Comparison of ENCODE assay signal across 17 mouse cellular contexts in genomic region chr6:22122693-22123092, GRCm38 (mm10).
"Had no signal": no experiment of that assay in that cellular context is flagged by ENCODE, and none has a peak within 500 bp of the region (broad histone marks: within the 10 kb centered on the region; RNA-seq: fewer than 3 reads in every experiment).

No protein-coding gene starts in this region.

- ATAC-seq: intestine, postnatal 0 days had no signal

- H3K4me3 ChIP-seq: gastrocnemius, adult 2 months; heart, embryonic 10.5 days; heart, embryonic 12.5 days; hindbrain, embryonic 10.5 days; hindbrain, embryonic 12.5 days; intestine, embryonic 15.5 days; layer of hippocampus, adult 2 months; left cerebral cortex, adult 2 months; limb, embryonic 10.5 days; limb, embryonic 12.5 days; liver, embryonic 13.5 days had no signal

- H3K4me2 ChIP-seq: heart, embryonic 12.5 days; hindbrain, embryonic 12.5 days; intestine, embryonic 15.5 days; limb, embryonic 12.5 days; liver, embryonic 11.5 days; liver, embryonic 13.5 days had no signal

- DNase-seq: gastrocnemius, adult 2 months; gastrocnemius, postnatal 10 days; gastrocnemius, postnatal 25 days; liver; liver, embryonic 13.5 days had no signal

- H3K36me3 ChIP-seq: heart, embryonic 10.5 days; heart, embryonic 12.5 days; hindbrain, embryonic 10.5 days; hindbrain, embryonic 12.5 days; intestine, embryonic 15.5 days; liver, embryonic 13.5 days had no signal

- H3K9me3 ChIP-seq: heart, embryonic 10.5 days; heart, embryonic 12.5 days; hindbrain, embryonic 10.5 days; hindbrain, embryonic 12.5 days; intestine, embryonic 15.5 days; limb, embryonic 10.5 days; limb, embryonic 12.5 days; liver, embryonic 13.5 days had no signal

- H3K9ac ChIP-seq: heart, embryonic 12.5 days; hindbrain, embryonic 12.5 days; hindbrain, embryonic 14.5 days; intestine, embryonic 15.5 days; limb, embryonic 12.5 days; liver, embryonic 13.5 days had no signal

- H3K27me3 ChIP-seq: heart, embryonic 12.5 days; hindbrain, embryonic 12.5 days; intestine, embryonic 15.5 days; limb, embryonic 12.5 days; liver, embryonic 13.5 days had no signal

- H3K4me1 ChIP-seq: heart, embryonic 10.5 days; heart, embryonic 12.5 days; hindbrain, embryonic 10.5 days; hindbrain, embryonic 12.5 days; intestine, embryonic 15.5 days; limb, embryonic 10.5 days; liver, embryonic 13.5 days had no signal

- H3K27ac ChIP-seq: gastrocnemius, adult 2 months; heart, embryonic 10.5 days; hindbrain, embryonic 10.5 days; hindbrain, embryonic 12.5 days; hindbrain, embryonic 14.5 days; intestine, embryonic 15.5 days; layer of hippocampus, adult 2 months; left cerebral cortex, adult 2 months; limb, embryonic 10.5 days; limb, embryonic 12.5 days; liver, embryonic 13.5 days had no signal
